Comparison of ENCODE assay signal across 8 mouse cellular contexts in genomic region chr19:5068570-5069234, GRCm38 (mm10). TPM values are rescaled to one million over a fixed set of nuclear protein-coding genes. Genes with fewer than 3 reads are reported as not detected.
DNase-seq lines count a peak whose midpoint lies in the region; ATAC-seq and TF ChIP-seq lines count a peak whose summit lies in the region.

No protein-coding gene starts in this region.

- TF ChIP-seq EP300 in ES-Bruce4 (IDR thresholded peaks at IDR 0.05; ENCODE audit: insufficient read depth, low read depth, low read length) = no peak

- 0 out of 2 replicates have a peak, but pooled peaks have one; percentile 1 for ATAC-seq in forebrain, embryonic 16.5 days
- no peak for ATAC-seq in liver, embryonic 11.5 days (replicated peaks; ENCODE audit: low FRiP score)

- no peak for TF ChIP-seq POLR2A in ES-Bruce4 (IDR thresholded peaks at IDR 0.05; ENCODE audit: insufficient read depth, low read length)

- no peaks in the 10 kb centered on the region for H3K27me3 ChIP-seq in ES-Bruce4 (ENCODE audit: control insufficient read depth, insufficient read depth, low read length, poor library complexity, severe bottlenecking)
- H3K27me3 ChIP-seq in forebrain, embryonic 16.5 days (replicated peaks; ENCODE audit: control insufficient read depth, insufficient read depth, low read length) = peaks cover 6% of the 10 kb centered on the region; the same call in 1 of the 2 replicates
- H3K27me3 ChIP-seq in liver, embryonic 11.5 days (replicated peaks; ENCODE audit: control insufficient read depth, insufficient read depth, low read length) = peaks cover 40% of the 10 kb centered on the region

- peak overlapping the region; percentile 76 for H3K4me3 ChIP-seq in gastrocnemius, adult 2 months
- H3K4me3 ChIP-seq in ES-Bruce4 (ENCODE audit: low read depth, low read length) = peak overlapping the region; percentile 39
- H3K4me3 ChIP-seq in forebrain, embryonic 16.5 days (replicated peaks; ENCODE audit: low read length) = peak overlapping the region; percentile 45
- peak overlapping the region; percentile 59 for H3K4me3 ChIP-seq in liver, embryonic 11.5 days (ENCODE audit: low read depth, low read length)

- H3K4me1 ChIP-seq in ES-Bruce4 (ENCODE audit: control insufficient read depth, insufficient read depth, low read length) = peaks cover 6% of the 10 kb centered on the region
- peaks cover 35% of the 10 kb centered on the region for H3K4me1 ChIP-seq in forebrain, embryonic 16.5 days (replicated peaks; ENCODE audit: control insufficient read depth, insufficient read depth, low read length)
- peaks cover 62% of the 10 kb centered on the region for H3K4me1 ChIP-seq in liver, embryonic 11.5 days (replicated peaks; ENCODE audit: control insufficient read depth, insufficient read depth, low read length)

- H3K9ac ChIP-seq in ES-Bruce4 (ENCODE audit: low read depth, poor library complexity, severe bottlenecking) = peak overlapping the region; percentile 33; the same call in 1 of the 2 replicates
- peak overlapping the region; percentile 52 for H3K9ac ChIP-seq in forebrain, embryonic 16.5 days (replicated peaks; ENCODE audit: low read depth, low read length)
- peak overlapping the region; percentile 73 for H3K9ac ChIP-seq in liver, embryonic 11.5 days (ENCODE audit: low read depth, low read length)

- intact Hi-C loops in gastrocnemius, adult 2 months (cut with DNase I) = no loop called here

- WGBS in forebrain, embryonic 16.5 days = 36% methylated on average over 21 of the region's 21 CpGs
- 36% methylated on average over 21 of the region's 21 CpGs for WGBS in liver, embryonic 11.5 days

- H3K4me2 ChIP-seq in forebrain, embryonic 16.5 days (ENCODE audit: low read length) = peak overlapping the region; percentile 84
- peak overlapping the region; percentile 95 for H3K4me2 ChIP-seq in liver, embryonic 11.5 days

- no peak for DNase-seq in gastrocnemius, adult 2 months
- DNase-seq in gastrocnemius, postnatal 4 days (ENCODE audit: low spot score in 2 of 2) = no peak
- no peak for DNase-seq in liver, embryonic 11.5 days (ENCODE audit: low spot score)
- DNase-seq in right cerebral cortex, postnatal 36 days (ENCODE audit: low spot score in 2 of 2) = no peak
- DNase-seq in gastrocnemius, adult 8-10 months (ENCODE audit: low spot score in 2 of 2) = no peak
- DNase-seq in adrenal gland, postnatal 14 days = no peak

- H3K9me3 ChIP-seq in ES-Bruce4 (replicated peaks; ENCODE audit: control insufficient read depth, insufficient read depth, low read length, poor library complexity, severe bottlenecking) = no peaks in the 10 kb centered on the region
- no peaks in the 10 kb centered on the region for H3K9me3 ChIP-seq in forebrain, embryonic 16.5 days (ENCODE audit: control insufficient read depth, low read length)
- no peaks in the 10 kb centered on the region for H3K9me3 ChIP-seq in liver, embryonic 11.5 days (ENCODE audit: control insufficient read depth, low read length)

- H3K27ac ChIP-seq in gastrocnemius, adult 2 months = peak overlapping the region; percentile 81
- no peak overlapping the region for H3K27ac ChIP-seq in ES-Bruce4 (ENCODE audit: insufficient read depth, low read length)
- no peak overlapping the region for H3K27ac ChIP-seq in forebrain, embryonic 16.5 days (ENCODE audit: low read length)
- peak overlapping the region; percentile 90 for H3K27ac ChIP-seq in liver, embryonic 11.5 days (ENCODE audit: low read depth, low read length)

- no peaks in the 10 kb centered on the region for H3K36me3 ChIP-seq in ES-Bruce4 (ENCODE audit: control insufficient read depth, insufficient read depth, low read length, poor library complexity, severe bottlenecking)
- H3K36me3 ChIP-seq in forebrain, embryonic 16.5 days (ENCODE audit: control insufficient read depth, insufficient read depth) = no peaks in the 10 kb centered on the region
- H3K36me3 ChIP-seq in liver, embryonic 11.5 days (ENCODE audit: control insufficient read depth, insufficient read depth, low read length) = no peaks in the 10 kb centered on the region

- TF ChIP-seq CTCF in gastrocnemius, adult 2 months (IDR thresholded peaks at IDR 0.05) = no peak
- no peak for TF ChIP-seq CTCF in ES-Bruce4 (IDR thresholded peaks at IDR 0.05; ENCODE audit: low read depth, low read length)

RNA-seq across cellular contexts. Expression of gene Cd248, which starts 0.8 kb away (rescaled TPM):
- total RNA-seq in gastrocnemius, adult 2 months (2021) = 10 to 100 TPM in 1 of 2 experiments, 1 to 10 TPM in 1; 9.5 to 15.1 TPM
- 100 to 1,000 TPM; 108 to 113 TPM for total RNA-seq in gastrocnemius, postnatal 4 days (2021)
- polyA plus RNA-seq in ES-Bruce4 (2011; ENCODE audit: insufficient read depth, insufficient read length, low read depth, missing spikeins) = 3.1 and 3.7 TPM in 2 replicates
- polyA plus RNA-seq in forebrain, embryonic 16.5 days (2015; fragmentation: Nextera tagmentation; extraction: Ambion mirVana) = 11.9 and 14.3 TPM in 2 replicates
- polyA plus RNA-seq in liver, embryonic 11.5 days (2014; fragmentation: Nextera tagmentation; extraction: Ambion mirVana) = 28.6 and 29.3 TPM in 2 replicates
- 1 to 10 TPM; 5.2 to 8.9 (median 7.0) TPM for total RNA-seq in gastrocnemius, adult 8-10 months (2022)
- total RNA-seq in adrenal gland, postnatal 14 days (2021) = 17.3 and 21.0 TPM in 2 replicates

RNA-seq across cellular contexts. Expression of gene Tmem151a, which starts 16.6 kb away (rescaled TPM):
- total RNA-seq in gastrocnemius, adult 2 months (2021) = not detected
- total RNA-seq in gastrocnemius, postnatal 4 days (2021) = under 1 TPM; 0.29 to 0.34 TPM
- polyA plus RNA-seq in ES-Bruce4 (2011; ENCODE audit: insufficient read depth, insufficient read length, low read depth, missing spikeins) = 6.2 and 8.3 TPM in 2 replicates
- polyA plus RNA-seq in forebrain, embryonic 16.5 days (2015; fragmentation: Nextera tagmentation; extraction: Ambion mirVana) = 8.0 and 15.8 TPM in 2 replicates
- polyA plus RNA-seq in liver, embryonic 11.5 days (2014; fragmentation: Nextera tagmentation; extraction: Ambion mirVana) = 2.6 TPM in 2 replicates
- under 1 TPM in 1 of 4 experiments, not detected in 3; 0.12 TPM for total RNA-seq in gastrocnemius, adult 8-10 months (2022)
- 2.0 and 2.5 TPM in 2 replicates for total RNA-seq in adrenal gland, postnatal 14 days (2021)

RNA-seq across cellular contexts. Expression of gene Rin1, which starts 18.4 kb away (rescaled TPM):
- total RNA-seq in gastrocnemius, adult 2 months (2021) = 1 to 10 TPM in 1 of 2 experiments, under 1 TPM in 1; 0.99 to 1.3 TPM
- total RNA-seq in gastrocnemius, postnatal 4 days (2021) = 1 to 10 TPM; 3.4 to 3.5 TPM
- polyA plus RNA-seq in ES-Bruce4 (2011; ENCODE audit: insufficient read depth, insufficient read length, low read depth, missing spikeins) = 19.2 and 22.7 TPM in 2 replicates
- polyA plus RNA-seq in forebrain, embryonic 16.5 days (2015; fragmentation: Nextera tagmentation; extraction: Ambion mirVana) = 1.3 and 1.9 TPM in 2 replicates
- 1.3 and 1.4 TPM in 2 replicates for polyA plus RNA-seq in liver, embryonic 11.5 days (2014; fragmentation: Nextera tagmentation; extraction: Ambion mirVana)
- total RNA-seq in gastrocnemius, adult 8-10 months (2022) = 1 to 10 TPM in 1 of 4 experiments, under 1 TPM in 3; 0.47 to 1.0 (median 0.75) TPM
- 3.0 and 3.9 TPM in 2 replicates for total RNA-seq in adrenal gland, postnatal 14 days (2021)

RNA-seq across cellular contexts. Expression of gene Yif1a, which starts 19.6 kb away (rescaled TPM):
- total RNA-seq in gastrocnemius, adult 2 months (2021) = 10 to 100 TPM; 41.2 to 53.8 TPM
- 10 to 100 TPM; 57.9 to 59.6 TPM for total RNA-seq in gastrocnemius, postnatal 4 days (2021)
- 40.6 and 47.3 TPM in 2 replicates for polyA plus RNA-seq in ES-Bruce4 (2011; ENCODE audit: insufficient read depth, insufficient read length, low read depth, missing spikeins)
- polyA plus RNA-seq in forebrain, embryonic 16.5 days (2015; fragmentation: Nextera tagmentation; extraction: Ambion mirVana) = 54.0 and 56.0 TPM in 2 replicates
- polyA plus RNA-seq in liver, embryonic 11.5 days (2014; fragmentation: Nextera tagmentation; extraction: Ambion mirVana) = 77.8 and 83.4 TPM in 2 replicates
- total RNA-seq in gastrocnemius, adult 8-10 months (2022) = 10 to 100 TPM; 37.4 to 44.7 (median 39.8) TPM
- 80.4 and 84.7 TPM in 2 replicates for total RNA-seq in adrenal gland, postnatal 14 days (2021)

RNA-seq across cellular contexts. Expression of gene Brms1, which starts 27.5 kb away (rescaled TPM):
- total RNA-seq in gastrocnemius, adult 2 months (2021) = 10 to 100 TPM; 14.7 to 15.1 TPM
- 10 to 100 TPM; 18.3 to 19.6 TPM for total RNA-seq in gastrocnemius, postnatal 4 days (2021)
- 22.3 and 24.0 TPM in 2 replicates for polyA plus RNA-seq in ES-Bruce4 (2011; ENCODE audit: insufficient read depth, insufficient read length, low read depth, missing spikeins)
- polyA plus RNA-seq in forebrain, embryonic 16.5 days (2015; fragmentation: Nextera tagmentation; extraction: Ambion mirVana) = 50.2 and 51.2 TPM in 2 replicates
- polyA plus RNA-seq in liver, embryonic 11.5 days (2014; fragmentation: Nextera tagmentation; extraction: Ambion mirVana) = 61.2 and 61.3 TPM in 2 replicates
- 10 to 100 TPM; 14.8 to 17.6 (median 16.4) TPM for total RNA-seq in gastrocnemius, adult 8-10 months (2022)
- 23.9 and 26.3 TPM in 2 replicates for total RNA-seq in adrenal gland, postnatal 14 days (2021)

Comparison
In these comparisons a context has a peak if more than half of its experiments do, and no peak if none do; other contexts are left out.
1. H3K27ac ChIP-seq: peak in gastrocnemius, adult 2 months (single experiment) and liver, embryonic 11.5 days (single experiment); none in ES-Bruce4 (single experiment) and forebrain, embryonic 16.5 days (single experiment).
2. Peak in every context shown above with its lines, with median percentiles within 50 percentile points of each other: H3K4me3 ChIP-seq and H3K9ac ChIP-seq.